Mouse (Mus musculus): ENCODE data around the gene Brwd1.

GRCm38 (mm10) chr16:96034473-96034872 is 47.9 kb downstream of the Brwd1 start:
- TF ChIP-seq CTCF (IDR thresholded peaks at IDR 0.05) (no peak), EP300 (IDR thresholded peaks at IDR 0.05) (no peak)

Measured in lung, postnatal 0 days (tissue).